Mouse (Mus musculus): ENCODE measurements around the gene Pla2g6.

- no peak for TF ChIP-seq CTCF (conservative IDR thresholded peaks at IDR 0.05; ENCODE audit: insufficient read depth, insufficient read length, low read depth, low read length)
- TF ChIP-seq POLR2A (IDR thresholded peaks at IDR 0.05; ENCODE audit: low read depth, low read length): no peak
Observed at GRCm38 (mm10) chr15:79263726-79264125, 64.5 kb downstream of the Pla2g6 start.
